Mouse (Mus musculus) splenic B cell, adult 2 months (primary cell): ENCODE measurements around the gene Vmn1r1.
"Not testable (repeated sequence)": the region's sequence is repeated elsewhere in the genome, so short reads cannot be mapped to it uniquely, and the experiment has no call there.

Experiments used
- DNase-seq: peaks from one replicate; pipeline ENCODE4 v3.0.0-alpha.2; 2011; ENCODE audit warnings: low read depth, low spot score
- H3K27me3 ChIP-seq: 2 replicates; pipeline ENCODE4 v1.6.1; 2012; ENCODE audit warnings: mild to moderate bottlenecking, low read length, moderate library complexity, mixed read lengths; ENCODE audit not compliant: control insufficient read depth, poor library complexity, insufficient read depth, severe bottlenecking
- H3K36me3 ChIP-seq: 2 replicates; pipeline ENCODE4 v1.6.1; 2012; ENCODE audit warnings: mild to moderate bottlenecking, low read length, moderate library complexity, mixed read lengths; ENCODE audit not compliant: control insufficient read depth, poor library complexity, insufficient read depth, severe bottlenecking

Vmn1r1 gene

DNA sequence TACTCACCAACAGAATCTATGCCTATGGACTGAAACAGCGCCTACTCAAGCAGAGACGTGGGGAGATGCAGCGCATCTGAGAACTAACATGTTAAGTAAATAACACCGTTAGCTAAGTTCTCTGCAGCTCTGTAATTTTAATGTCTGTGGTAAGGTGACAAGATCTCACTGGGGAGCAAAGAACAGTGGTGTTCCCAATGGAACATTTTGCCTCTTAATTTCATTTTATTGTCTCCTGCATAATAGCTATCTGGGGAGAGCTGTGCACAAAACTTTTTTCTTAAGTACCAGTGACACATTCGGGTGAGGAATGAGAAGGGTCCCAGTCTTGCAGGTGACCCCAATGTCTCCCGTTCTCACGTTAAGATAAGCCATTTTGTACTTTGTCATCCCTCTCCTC lies at the start of gene Vmn1r1:
Gene Vmn1r1, minus strand, starts transcription at position 101 of the 400 bp plus-strand sequence.
- DNase-seq = no peak
- H3K27me3 ChIP-seq = no peaks in the 10 kb centered on the region
- no peaks in the 10 kb centered on the region for H3K36me3 ChIP-seq

DNA sequence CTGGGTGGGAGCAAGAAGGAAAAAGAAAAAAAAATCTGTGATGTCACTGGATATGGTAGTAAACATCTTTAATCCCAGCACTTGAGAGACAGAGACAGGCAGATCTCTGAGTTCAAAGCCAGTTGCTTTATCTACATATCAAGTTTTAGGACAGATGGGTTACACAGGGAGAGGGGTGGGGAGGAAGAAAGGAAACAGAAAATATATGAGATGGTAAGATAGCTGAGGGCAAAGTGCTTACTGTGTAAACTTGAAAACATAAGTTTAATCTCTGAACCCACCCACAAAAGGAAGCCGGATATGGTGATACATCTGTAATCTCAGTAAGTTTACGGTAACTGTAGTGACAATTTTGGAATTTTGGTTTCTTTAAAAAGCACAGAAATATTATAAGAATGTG lies 46.0 kb upstream of the Vmn1r1 start:
- DNase-seq = no peak
- no peaks in the 10 kb centered on the region for H3K27me3 ChIP-seq
- no peaks in the 10 kb centered on the region for H3K36me3 ChIP-seq

GRCm38 (mm10) chr1:182192581-182192980 lies 28.3 kb upstream of the Vmn1r1 start:
- no peaks in the 10 kb centered on the region for H3K36me3 ChIP-seq
- no peak for DNase-seq
- H3K27me3 ChIP-seq = no peaks in the 10 kb centered on the region

DNA sequence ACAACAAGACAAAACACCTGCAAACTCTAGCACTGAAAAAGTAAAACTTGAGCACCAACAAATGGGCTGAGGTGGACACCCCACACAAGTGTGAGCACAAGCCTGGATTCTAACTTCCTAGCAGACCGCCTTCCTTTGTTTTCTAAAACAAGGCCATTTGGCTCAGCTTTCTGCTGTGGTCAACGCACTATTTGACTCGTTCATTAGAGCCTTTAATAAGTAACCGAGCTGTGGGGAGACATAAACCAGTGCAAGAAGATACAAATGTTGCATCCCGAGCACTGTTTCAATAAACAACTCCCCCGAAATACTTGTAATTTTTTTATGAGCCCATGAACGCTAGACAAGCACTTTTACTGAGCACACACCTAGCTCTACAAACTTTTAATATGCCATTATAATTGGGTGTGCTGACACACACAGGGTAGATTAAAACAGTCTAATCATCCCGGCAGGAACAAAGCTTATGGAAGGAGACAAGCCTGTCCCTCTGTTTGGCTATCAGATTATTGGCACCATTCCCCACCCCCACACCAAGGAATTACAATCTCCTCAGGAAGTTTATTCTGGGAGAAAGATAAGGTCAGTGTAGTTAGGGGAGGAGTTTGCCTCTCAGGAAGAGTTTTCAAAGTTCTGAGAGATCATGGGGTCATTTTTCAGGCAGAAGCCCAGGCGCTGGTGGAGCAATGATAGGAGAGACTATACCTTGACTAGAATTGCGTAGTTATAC lies 27.7 kb upstream of the Vmn1r1 start:
- no peaks in the 10 kb centered on the region for H3K27me3 ChIP-seq
- no peak for DNase-seq
- no peaks in the 10 kb centered on the region for H3K36me3 ChIP-seq

GRCm38 (mm10) chr1:182191181-182191580 lies 26.9 kb upstream of the Vmn1r1 start:
- H3K27me3 ChIP-seq = no peaks in the 10 kb centered on the region
- DNase-seq = no peak

GRCm38 (mm10) chr1:182189669-182190440 lies 25.6 kb upstream of the Vmn1r1 start:
- no peaks in the 10 kb centered on the region for H3K36me3 ChIP-seq
- H3K27me3 ChIP-seq = no peaks in the 10 kb centered on the region
- no peak for DNase-seq

More at GRCm38 (mm10) chr1:182191181-182191580, 26.9 kb upstream of the Vmn1r1 start:
- H3K36me3 ChIP-seq = no peaks in the 10 kb centered on the region

GRCm38 (mm10) chr1:182182449-182182848 lies 18.2 kb upstream of the Vmn1r1 start:
- DNase-seq, H3K36me3 ChIP-seq: not testable (repeated sequence)

GRCm38 (mm10) chr1:182181456-182182305 lies 17.4 kb upstream of the Vmn1r1 start:
- DNase-seq = no peak
- no peaks in the 10 kb centered on the region for H3K36me3 ChIP-seq
- no peaks in the 10 kb centered on the region for H3K27me3 ChIP-seq

More at GRCm38 (mm10) chr1:182182449-182182848, 18.2 kb upstream of the Vmn1r1 start:
- H3K27me3 ChIP-seq = not testable (repeated sequence)

GRCm38 (mm10) chr1:182176985-182177384 lies 12.7 kb upstream of the Vmn1r1 start:
- not testable (repeated sequence) for H3K36me3 ChIP-seq, H3K27me3 ChIP-seq, DNase-seq

- not testable (repeated sequence) for H3K27me3 ChIP-seq, H3K36me3 ChIP-seq
- DNase-seq = peak; percentile 18
Measured at GRCm38 (mm10) chr1:182170206-182170605, 5.9 kb upstream of the Vmn1r1 start.

DNA sequence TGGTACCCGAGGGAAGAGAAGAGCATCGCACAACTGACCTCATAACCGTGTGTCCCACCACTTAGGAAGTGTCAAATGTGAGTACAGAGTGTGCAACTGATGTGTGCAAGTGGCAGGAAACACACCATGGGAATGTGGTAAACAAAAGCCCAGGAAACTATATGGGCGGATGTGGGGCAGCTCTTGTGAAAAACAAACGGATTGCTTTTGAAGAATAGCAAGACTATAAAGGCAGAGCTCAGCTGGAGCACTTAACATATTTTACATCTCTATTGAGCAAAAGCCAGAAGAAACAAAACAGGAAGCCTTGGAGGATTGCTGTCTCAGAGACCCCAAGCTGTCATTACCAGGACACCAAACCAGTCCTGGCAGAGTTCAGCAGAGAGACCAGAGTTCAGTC lies 1.3 kb downstream of the Vmn1r1 start:
- no peaks in the 10 kb centered on the region for H3K36me3 ChIP-seq
- DNase-seq = no peak
- H3K27me3 ChIP-seq = no peaks in the 10 kb centered on the region

DNA sequence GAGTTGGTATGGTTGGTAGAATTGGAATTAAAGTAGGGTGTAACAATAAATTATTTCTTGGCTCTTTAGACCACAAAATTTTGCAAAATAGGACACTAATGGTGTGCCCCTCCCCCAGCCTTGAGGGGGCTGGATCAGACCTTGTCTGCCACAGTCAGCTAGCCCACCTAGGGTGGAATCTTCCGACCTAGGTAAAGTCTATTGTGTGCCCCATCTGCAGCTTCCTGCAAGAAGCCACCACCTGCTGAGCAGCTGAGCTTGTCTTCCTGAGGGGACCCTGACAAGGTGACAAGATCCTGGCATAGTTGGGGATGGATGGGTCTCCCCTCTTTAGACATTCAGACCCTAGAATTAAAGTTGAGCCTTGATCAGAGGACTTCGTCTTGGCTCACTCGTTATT lies 4.7 kb downstream of the Vmn1r1 start:
- DNase-seq = no peak
- Histone ChIP-seq H3K27me3 (no peaks in the 10 kb centered on the region), H3K36me3 (no peaks in the 10 kb centered on the region)

DNA sequence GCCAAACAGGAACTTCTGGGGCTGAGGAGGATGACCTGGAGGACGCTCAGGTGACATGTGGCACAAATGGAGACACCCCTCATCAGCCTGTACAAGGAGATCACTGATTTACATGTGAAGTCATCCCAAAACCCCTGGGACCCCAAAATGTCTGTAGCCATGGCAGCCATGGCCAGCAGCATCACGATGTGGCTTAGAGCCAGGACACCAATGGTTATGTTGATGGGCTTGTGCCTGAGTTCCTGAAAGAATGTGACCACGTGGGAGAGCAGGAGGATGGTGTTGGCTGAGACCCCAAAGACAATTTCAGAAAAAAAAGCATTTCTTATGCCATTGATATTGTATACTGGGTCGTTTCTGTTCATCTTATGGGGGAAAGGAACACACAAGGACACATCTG lies 6.6 kb downstream of the Vmn1r1 start:
- no peaks in the 10 kb centered on the region for H3K27me3 ChIP-seq
- no peaks in the 10 kb centered on the region for H3K36me3 ChIP-seq
- no peak for DNase-seq

- peak; percentile 79 for DNase-seq
- no peaks in the 10 kb centered on the region for H3K36me3 ChIP-seq
- no peaks in the 10 kb centered on the region for H3K27me3 ChIP-seq
Measured at GRCm38 (mm10) chr1:182149966-182150365, 14.3 kb downstream of the Vmn1r1 start.
